Mouse (Mus musculus): ENCODE results near the gene Upf3a. TPM values are rescaled to one million over a fixed set of nuclear protein-coding genes. Genes with fewer than 3 reads are reported as not detected.
"Not testable (repeated sequence)": the region's sequence is repeated elsewhere in the genome, so short reads cannot be mapped to it uniquely, and the experiment has no call there.

Gene Upf3a
- total RNA-seq, 2 experiments from 2014 or later = 24.1 to 26.0 TPM

DNA sequence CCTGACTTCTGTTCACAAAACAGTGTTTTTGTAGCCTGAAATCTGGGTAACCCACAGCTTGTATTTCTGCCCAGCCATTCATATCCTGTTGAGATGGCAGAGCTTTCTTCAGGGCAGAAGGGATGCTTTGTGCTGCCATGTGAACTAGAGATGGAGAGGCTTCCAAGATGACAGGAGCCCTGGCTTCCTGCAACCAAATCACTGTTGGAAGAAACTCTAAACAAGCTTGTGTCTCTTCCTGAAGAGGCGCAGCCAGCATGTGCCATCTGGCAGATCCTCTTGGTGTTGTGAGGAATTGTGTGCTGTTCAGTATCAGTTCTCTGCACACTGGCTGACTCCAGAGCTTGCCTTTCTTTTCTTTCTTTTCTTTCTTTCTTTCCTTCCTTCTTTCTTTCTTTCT lies 57.9 kb downstream of the Upf3a start:
- not testable (repeated sequence) for ATAC-seq (replicated peaks; ENCODE audit: poor library complexity)

Other genes starting within 250 kb of the Upf3a start
- 0.17 TPM in 1 of 2 replicates, not detected in the other for gene 1700029H14Rik, start 223.2 kb upstream of the Upf3a start, total RNA-seq (2015)
- gene 1700029H14Rik, start 223.2 kb upstream of the Upf3a start, total RNA-seq (2017) = not detected in 2 replicates
- 24.1 and 36.8 TPM in 2 replicates for gene Rasa3, start 108.0 kb upstream of the Upf3a start, total RNA-seq (2015)
- gene Rasa3, start 108.0 kb upstream of the Upf3a start, total RNA-seq (2017) = 49.3 and 51.3 TPM in 2 replicates
- not detected in 2 replicates for gene Cfap97d2, start 79.7 kb upstream of the Upf3a start, total RNA-seq (2015)
- not detected in 2 replicates for gene Cfap97d2, start 79.7 kb upstream of the Upf3a start, total RNA-seq (2017)
- gene Cdc16, start 27.9 kb upstream of the Upf3a start, total RNA-seq (2015) = 105 and 118 TPM in 2 replicates
- gene Cdc16, start 27.9 kb upstream of the Upf3a start, total RNA-seq (2017) = 62.4 and 66.8 TPM in 2 replicates
- not detected in 2 replicates for gene AF366264, start 52.8 kb downstream of the Upf3a start, total RNA-seq (2015)
- not detected in 2 replicates for gene AF366264, start 52.8 kb downstream of the Upf3a start, total RNA-seq (2017)
- 22.8 and 28.8 TPM in 2 replicates for gene Champ1, start 84.0 kb downstream of the Upf3a start, total RNA-seq (2015)
- 30.0 and 30.9 TPM in 2 replicates for gene Champ1, start 84.0 kb downstream of the Upf3a start, total RNA-seq (2017)
- gene Coprs, start 104.7 kb downstream of the Upf3a start, total RNA-seq (2015) = 10.3 and 19.9 TPM in 2 replicates
- gene Coprs, start 104.7 kb downstream of the Upf3a start, total RNA-seq (2017) = 7.4 and 10.0 TPM in 2 replicates

All from megakaryocyte progenitor cell, adult 5-6 weeks (primary cell).